Mouse (Mus musculus) hindbrain, embryonic 12.5 days (tissue): ENCODE data around the gene Bmp6. TPM values are rescaled to one million over a fixed set of nuclear protein-coding genes. Genes with fewer than 3 reads are reported as not detected.

Experiments used
- ATAC-seq: fragments of 200-750 bp; cut with Nextera tagmentation; 2 replicates; pipeline ENCODE4 v1.8.0; 2017; ENCODE audit warnings: moderate TSS enrichment; ENCODE audit not compliant: low FRiP score
- H3K27ac ChIP-seq: fragments of 300-500 bp; sonication (generic); 2 replicates; pipeline ENCODE4 v1.5.1; 2016; ENCODE audit warnings: mild to moderate bottlenecking
- H3K27me3 ChIP-seq: fragments of 300-500 bp; sonication (generic); 2 replicates; pipeline ENCODE4 v1.6.1; 2016; ENCODE audit warnings: mild to moderate bottlenecking
- H3K36me3 ChIP-seq: fragments of 300-500 bp; sonication (generic); 2 replicates; pipeline ENCODE4 v1.6.1; 2016; ENCODE audit warnings: mild to moderate bottlenecking
- H3K4me1 ChIP-seq: fragments of 300-500 bp; sonication (generic); 2 replicates; pipeline ENCODE4 v1.6.1; 2016
- H3K4me2 ChIP-seq: fragments of 300-500 bp; sonication (generic); replicated peaks from 2 replicates; pipeline ENCODE4 v1.6.1; 2016; ENCODE audit warnings: mild to moderate bottlenecking
- H3K4me3 ChIP-seq: fragments of 300-500 bp; sonication (generic); 2 replicates; pipeline ENCODE4 v1.5.1; 2016; ENCODE audit warnings: mild to moderate bottlenecking
- H3K9ac ChIP-seq: fragments of 300-500 bp; sonication (generic); 2 replicates; pipeline ENCODE4 v1.6.1; 2016; ENCODE audit warnings: mild to moderate bottlenecking, moderate library complexity
- H3K9me3 ChIP-seq: fragments of 300-500 bp; sonication (generic); replicated peaks from 2 replicates; pipeline ENCODE4 v1.6.1; 2016; ENCODE audit warnings: mild to moderate bottlenecking
- WGBS: fragments of 180-500 bp; shearing (Covaris S2); methylation state at CpG from one replicate; pipeline ENCODE4 v1.1.7; 2016; 5-methylcytosine and 5-hydroxymethylcytosine counted together
- polyA plus RNA-seq: library from polyadenylated mRNA; unstranded; fragments of >200 nt; fragmentation: Nextera tagmentation; extraction: Ambion mirVana; gene quantifications from 2 replicates; pipeline ENCODE4 v1.2.1, GENCODE M21; 2016

Gene Bmp6
- polyA plus RNA-seq, 1 experiment from 2014 or later: 4.6 TPM

DNA sequence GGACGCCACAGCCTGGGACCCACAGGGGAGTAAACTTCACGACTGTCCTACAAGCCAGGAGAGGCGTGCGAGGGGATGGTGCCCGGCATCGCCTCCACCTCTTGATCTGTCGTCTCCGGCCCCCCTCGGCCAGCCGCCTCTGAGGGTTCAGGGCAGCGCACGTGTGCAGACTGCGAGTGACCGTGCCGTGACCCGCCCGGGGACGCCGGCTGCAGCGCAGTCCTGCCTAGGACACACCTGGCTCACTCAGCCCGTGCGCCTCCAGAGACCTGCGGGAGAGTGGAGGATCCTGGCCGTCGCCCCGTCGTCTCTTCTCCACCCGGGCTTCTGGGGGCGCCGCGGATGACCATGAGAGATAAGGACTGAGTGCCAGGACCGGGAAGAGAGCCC, 519 bp downstream of the Bmp6 start:
- WGBS: 1% methylated on average over 32 of the region's 32 CpGs
- ATAC-seq: peak; percentile 33
- Histone ChIP-seq H3K4me2 (peak overlapping the region; percentile 70), H3K9me3 (no peaks in the 10 kb centered on the region), H3K36me3 (no peaks in the 10 kb centered on the region), H3K27me3 (peaks cover 67% of the 10 kb centered on the region), H3K9ac (peak overlapping the region; percentile 56), H3K27ac (no peak overlapping the region), H3K4me3 (peak overlapping the region; percentile 46), H3K4me1 (peaks cover 26% of the 10 kb centered on the region)

DNA sequence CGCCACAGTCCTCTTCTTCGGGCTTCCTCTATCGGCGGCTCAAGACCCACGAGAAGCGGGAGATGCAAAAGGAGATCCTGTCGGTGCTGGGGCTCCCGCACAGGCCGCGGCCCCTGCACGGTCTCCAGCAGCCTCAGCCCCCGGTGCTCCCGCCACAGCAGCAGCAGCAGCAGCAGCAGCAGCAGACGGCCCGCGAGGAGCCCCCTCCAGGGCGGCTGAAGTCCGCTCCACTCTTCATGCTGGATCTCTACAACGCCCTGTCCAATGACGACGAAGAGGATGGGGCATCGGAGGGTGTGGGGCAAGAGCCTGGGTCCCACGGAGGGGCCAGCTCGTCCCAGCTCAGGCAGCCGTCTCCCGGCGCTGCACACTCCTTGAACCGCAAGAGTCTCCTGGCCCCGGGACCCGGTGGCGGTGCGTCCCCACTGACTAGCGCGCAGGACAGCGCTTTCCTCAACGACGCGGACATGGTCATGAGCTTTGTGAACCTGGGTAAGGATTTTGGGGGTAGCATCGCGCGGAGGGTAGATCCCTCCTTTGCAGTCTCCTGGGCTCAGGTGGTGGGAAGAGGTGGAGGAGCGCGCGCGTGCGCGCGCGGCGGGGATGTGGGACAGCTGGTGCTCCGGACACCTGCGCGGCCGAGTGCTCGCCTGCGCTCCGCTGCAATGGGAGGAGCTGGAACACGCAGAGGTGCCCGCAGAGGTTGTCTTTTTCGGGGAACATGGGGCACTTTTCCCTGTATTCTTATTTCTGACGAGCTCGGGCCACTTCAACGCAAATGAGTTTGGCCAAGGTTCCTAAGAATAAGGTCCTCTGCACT, 1.4 kb downstream of the Bmp6 start:
- Histone ChIP-seq H3K4me2 (peak overlapping the region; percentile 70), H3K27ac (no peak overlapping the region), H3K4me1 (peaks cover 26% of the 10 kb centered on the region), H3K27me3 (peaks cover 67% of the 10 kb centered on the region), H3K9ac (peak overlapping the region; percentile 56), H3K36me3 (no peaks in the 10 kb centered on the region), H3K4me3 (peak overlapping the region; percentile 46), H3K9me3 (no peaks in the 10 kb centered on the region)
- ATAC-seq: peak; percentile 27
- 1% methylated on average over 63 of the region's 63 CpGs for WGBS

DNA sequence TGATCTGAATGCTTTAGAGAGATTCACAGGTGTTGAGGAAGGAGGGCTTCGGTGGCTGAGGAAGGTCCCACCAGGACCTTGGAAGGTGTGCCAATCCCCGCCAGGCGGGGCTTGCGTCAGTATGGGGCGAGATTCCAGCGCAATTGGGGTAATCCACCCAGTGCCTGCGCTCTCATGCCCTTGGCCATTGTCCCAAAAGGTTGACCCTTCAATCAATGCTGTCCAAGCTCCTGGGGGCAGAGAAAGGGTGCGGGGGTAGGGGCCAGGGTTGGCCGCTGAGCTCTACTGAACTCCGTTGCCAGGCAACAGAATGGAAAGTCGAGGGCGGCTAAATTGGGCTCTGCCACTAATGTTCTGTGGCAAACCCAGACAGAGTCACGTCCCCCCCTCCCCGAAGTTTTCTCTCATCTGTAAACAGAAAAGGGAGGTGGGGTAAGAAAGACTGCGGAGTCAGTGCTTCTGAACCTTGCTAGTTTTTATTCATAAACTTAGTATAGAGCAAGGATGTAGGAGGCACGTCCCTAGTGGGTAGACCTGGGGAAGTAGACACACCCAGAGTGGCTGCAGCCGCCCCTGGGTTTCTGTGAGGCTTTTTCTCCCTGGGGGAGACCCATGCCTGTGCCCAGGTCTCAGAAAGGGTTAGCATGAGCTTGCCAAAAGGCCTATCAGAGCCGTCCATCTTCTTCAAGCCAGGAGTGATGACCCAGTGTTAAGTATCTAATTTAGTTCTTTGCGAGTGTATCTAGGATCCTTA, 2.3 kb downstream of the Bmp6 start:
- no peak overlapping the region for H3K27ac ChIP-seq
- H3K4me1 ChIP-seq: peaks cover 28% of the 10 kb centered on the region
- H3K27me3 ChIP-seq: peaks cover 67% of the 10 kb centered on the region
- no peaks in the 10 kb centered on the region for H3K9me3 ChIP-seq
- ATAC-seq: peak; percentile 9; the same call in 1 of the 2 replicates
- WGBS: 7% methylated on average over 19 of the region's 19 CpGs
- no peak overlapping the region for H3K9ac ChIP-seq
- no peaks in the 10 kb centered on the region for H3K36me3 ChIP-seq
- peak overlapping the region; percentile 46 for H3K4me3 ChIP-seq
- H3K4me2 ChIP-seq: peak overlapping the region; percentile 70

DNA sequence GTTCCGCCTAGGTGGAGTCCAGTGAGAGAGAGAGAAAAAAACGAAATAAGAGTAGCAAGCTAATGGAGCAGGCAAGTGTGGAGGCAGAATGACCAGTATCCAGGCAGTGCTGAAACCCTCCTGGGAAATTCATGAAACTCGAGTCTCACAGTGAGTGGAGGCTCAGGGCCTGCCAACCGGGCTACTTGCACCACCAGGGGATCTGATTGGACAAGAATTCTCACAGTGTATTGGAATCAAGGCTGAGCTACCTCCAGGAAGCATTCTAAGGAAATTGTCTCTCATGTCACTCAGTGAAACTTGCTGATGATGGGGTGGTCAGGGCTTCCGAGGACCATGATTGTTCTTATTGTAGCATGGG, 2.8 kb downstream of the Bmp6 start:
- Histone ChIP-seq H3K4me3 (no peak overlapping the region), H3K9ac (no peak overlapping the region), H3K27me3 (peaks cover 65% of the 10 kb centered on the region), H3K36me3 (no peaks in the 10 kb centered on the region), H3K9me3 (no peaks in the 10 kb centered on the region), H3K4me2 (peak overlapping the region; percentile 70; the same call in 1 of the 2 replicates), H3K27ac (no peak overlapping the region), H3K4me1 (peaks cover 29% of the 10 kb centered on the region)
- ATAC-seq: no peak
- WGBS: 20% methylated on average over 5 of the region's 5 CpGs

DNA sequence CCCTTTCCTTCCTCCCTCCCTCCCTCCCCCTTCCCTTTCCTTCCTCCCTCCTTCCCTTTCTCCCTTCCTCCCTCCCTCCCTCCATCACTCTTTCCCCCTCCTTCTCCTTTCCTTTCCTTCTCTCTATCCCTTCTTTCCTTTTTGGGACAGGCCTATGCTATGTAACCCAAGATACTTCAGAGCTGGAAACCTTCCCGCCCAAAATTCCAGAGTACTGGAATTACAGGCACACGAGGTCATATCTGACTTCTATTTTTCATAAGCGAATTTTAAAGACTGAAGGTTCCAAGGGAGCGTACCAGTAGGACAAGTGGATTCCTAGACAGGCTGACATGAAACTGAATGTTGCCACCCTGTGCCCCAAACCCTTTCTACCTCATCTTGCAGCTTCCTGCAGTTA, 4.1 kb downstream of the Bmp6 start:
- peaks cover 55% of the 10 kb centered on the region for H3K27me3 ChIP-seq
- WGBS: 83% methylated on average over 4 of the region's 4 CpGs
- ATAC-seq: no peak

DNA sequence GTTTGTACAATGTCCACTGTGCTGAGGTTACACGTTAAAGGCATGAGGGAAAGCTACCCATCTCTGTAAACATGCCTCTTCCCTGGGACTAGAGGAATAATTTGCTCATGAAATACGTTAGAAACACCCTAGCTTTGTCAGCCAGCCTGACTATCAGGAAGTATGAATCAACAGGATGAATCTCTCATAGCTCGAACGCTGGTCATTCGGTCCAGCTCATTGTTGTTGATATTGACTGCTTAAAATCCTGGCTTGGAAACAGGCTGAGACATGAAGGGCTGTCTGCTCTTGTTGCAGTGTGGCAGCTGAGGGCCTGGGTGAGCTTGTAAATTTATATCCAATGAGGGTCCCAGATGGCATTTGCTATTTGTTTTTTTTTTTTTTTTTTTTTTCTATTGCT, 4.9 kb downstream of the Bmp6 start:
- peaks cover 47% of the 10 kb centered on the region for H3K27me3 ChIP-seq
- WGBS: 77% methylated on average over 5 of the region's 5 CpGs

More for the DNA sequence above, 4.1 kb downstream of the Bmp6 start:
- H3K9me3 ChIP-seq: no peaks in the 10 kb centered on the region
- no peak overlapping the region for H3K27ac ChIP-seq
- peaks cover 32% of the 10 kb centered on the region for H3K4me1 ChIP-seq
- H3K4me3 ChIP-seq: no peak overlapping the region
- no peaks in the 10 kb centered on the region for H3K36me3 ChIP-seq
- no peak overlapping the region for H3K4me2 ChIP-seq
- no peak overlapping the region for H3K9ac ChIP-seq

DNA sequence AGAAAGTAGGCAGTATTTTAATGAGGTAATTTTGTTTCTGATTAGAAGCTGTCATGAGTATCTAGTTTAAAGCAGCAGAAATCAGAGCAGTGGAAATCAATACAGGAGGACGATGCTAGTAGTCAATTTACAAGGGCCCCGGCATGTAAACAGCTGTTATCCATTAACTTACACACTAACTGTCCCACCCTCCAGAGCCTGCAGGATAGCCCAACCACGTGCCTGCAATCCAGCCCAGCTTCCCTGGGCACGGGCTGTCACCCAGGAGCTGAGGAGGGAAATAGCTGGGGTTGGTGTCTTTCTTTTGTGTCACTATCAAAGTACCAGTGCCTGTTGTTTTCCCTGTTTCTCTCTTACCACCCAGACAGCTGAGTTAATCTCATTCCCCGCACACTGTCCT, 7.1 kb downstream of the Bmp6 start:
- H3K9me3 ChIP-seq: no peaks in the 10 kb centered on the region
- H3K9ac ChIP-seq: no peak overlapping the region
- peaks cover 15% of the 10 kb centered on the region for H3K4me1 ChIP-seq
- H3K4me2 ChIP-seq: no peak overlapping the region
- peaks cover 25% of the 10 kb centered on the region for H3K27me3 ChIP-seq
- WGBS: 22% methylated on average over 5 of the region's 5 CpGs
- H3K4me3 ChIP-seq: no peak overlapping the region
- H3K27ac ChIP-seq: no peak overlapping the region
- no peak for ATAC-seq
- no peaks in the 10 kb centered on the region for H3K36me3 ChIP-seq

More for the DNA sequence above, 4.9 kb downstream of the Bmp6 start:
- no peak for ATAC-seq
- Histone ChIP-seq H3K27ac (no peak overlapping the region), H3K4me3 (no peak overlapping the region), H3K4me1 (peaks cover 32% of the 10 kb centered on the region), H3K4me2 (no peak overlapping the region), H3K36me3 (no peaks in the 10 kb centered on the region), H3K9me3 (no peaks in the 10 kb centered on the region), H3K9ac (no peak overlapping the region)

DNA sequence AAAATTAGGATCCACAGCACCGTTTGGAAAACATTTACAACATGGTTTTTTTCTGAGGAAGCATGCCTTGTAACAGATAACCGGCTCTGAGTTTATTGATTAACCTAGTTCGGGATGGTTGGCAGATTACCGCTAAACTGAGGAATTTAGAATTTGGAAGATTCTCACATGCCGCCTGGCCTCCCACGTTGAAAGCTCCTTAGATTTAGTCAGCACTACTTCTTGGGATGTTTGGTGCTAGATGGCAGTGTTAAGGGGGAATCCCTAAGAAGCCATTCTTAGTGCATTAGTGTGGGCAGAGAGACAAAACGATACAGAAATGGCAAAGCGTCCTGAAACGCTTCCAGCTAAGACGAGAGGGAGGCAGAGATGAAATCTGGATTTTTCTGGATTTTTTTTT, 8.1 kb downstream of the Bmp6 start:
- no peak overlapping the region for H3K4me2 ChIP-seq
- H3K36me3 ChIP-seq: no peaks in the 10 kb centered on the region
- H3K9me3 ChIP-seq: no peaks in the 10 kb centered on the region
- peaks cover 7% of the 10 kb centered on the region for H3K4me1 ChIP-seq
- WGBS: 65% methylated on average over 10 of the region's 10 CpGs
- no peak overlapping the region for H3K27ac ChIP-seq
- ATAC-seq: no peak
- H3K4me3 ChIP-seq: no peak overlapping the region
- H3K9ac ChIP-seq: no peak overlapping the region
- H3K27me3 ChIP-seq: peaks cover 15% of the 10 kb centered on the region

DNA sequence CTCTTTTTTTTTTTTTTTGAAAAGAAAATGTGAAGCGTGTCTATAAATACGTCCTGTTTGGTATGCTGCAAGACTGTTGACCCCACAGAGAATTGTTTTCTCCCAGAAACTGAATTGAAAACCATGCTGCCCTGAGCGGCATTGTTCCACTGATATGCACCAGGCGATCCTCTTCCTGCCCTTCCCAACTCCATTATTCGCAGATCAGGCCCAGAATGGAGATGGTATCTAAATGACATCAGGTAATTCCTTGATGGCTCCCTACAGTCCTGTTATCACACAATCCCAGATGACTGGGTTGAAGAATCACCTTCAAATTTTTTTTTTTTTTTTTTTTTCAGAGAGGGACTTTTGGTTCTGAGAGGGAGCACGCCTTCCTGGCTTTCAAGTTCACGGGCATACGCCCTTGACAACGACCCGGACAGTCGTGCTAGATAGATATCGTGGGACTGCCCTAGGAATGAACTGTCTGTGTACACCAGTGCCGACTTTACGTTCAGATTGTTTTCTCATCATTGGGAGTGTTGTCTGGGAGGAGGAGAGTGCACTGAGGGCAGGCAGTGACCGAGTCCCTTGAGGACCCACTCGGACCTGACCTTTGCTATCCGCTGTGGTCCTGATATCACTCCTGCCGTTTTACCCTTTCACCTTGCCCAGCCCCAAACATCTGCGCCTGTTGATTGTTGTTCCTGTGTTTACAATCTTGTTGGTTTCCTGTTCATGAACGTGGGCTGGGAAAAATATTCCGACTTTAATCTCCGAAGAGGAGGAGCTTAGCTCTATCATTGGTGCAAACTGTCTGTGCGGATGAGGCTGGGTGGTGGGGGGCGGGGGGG, 8.7 kb downstream of the Bmp6 start:
- 60% methylated on average over 24 of the region's 24 CpGs for WGBS
- Histone ChIP-seq H3K4me3 (no peak overlapping the region), H3K27ac (no peak overlapping the region), H3K4me2 (no peak overlapping the region), H3K9me3 (no peaks in the 10 kb centered on the region), H3K27me3 (peaks cover 11% of the 10 kb centered on the region), H3K4me1 (peaks cover 7% of the 10 kb centered on the region), H3K9ac (no peak overlapping the region), H3K36me3 (no peaks in the 10 kb centered on the region)
- ATAC-seq: no peak

DNA sequence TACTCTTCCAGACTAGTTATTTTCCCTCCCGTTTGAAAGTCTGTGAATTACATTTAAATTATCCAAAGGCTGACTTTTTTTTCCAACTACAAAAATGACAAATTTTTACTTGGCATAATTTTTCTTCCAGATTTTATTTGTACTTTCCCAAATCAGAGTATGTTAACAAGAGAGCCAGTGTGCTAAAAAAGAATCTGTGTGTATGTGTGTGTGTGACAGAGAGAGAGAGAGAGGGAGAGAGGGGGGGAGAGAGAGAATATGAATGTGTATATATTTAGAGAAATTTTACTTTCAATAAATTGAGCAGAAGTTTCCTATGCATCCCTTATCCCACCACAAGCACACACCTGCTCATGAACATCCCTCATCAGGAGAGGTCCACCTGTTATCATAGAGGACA, 9.4 kb downstream of the Bmp6 start:
- Histone ChIP-seq H3K9ac (no peak overlapping the region), H3K4me3 (no peak overlapping the region), H3K9me3 (no peaks in the 10 kb centered on the region), H3K36me3 (no peaks in the 10 kb centered on the region), H3K27ac (no peak overlapping the region), H3K4me1 (peaks cover 7% of the 10 kb centered on the region), H3K4me2 (no peak overlapping the region), H3K27me3 (peaks cover 5% of the 10 kb centered on the region; the same call in 1 of the 2 replicates)
- ATAC-seq: no peak
- 88% methylated on average over 1 of the region's 1 CpGs for WGBS

DNA sequence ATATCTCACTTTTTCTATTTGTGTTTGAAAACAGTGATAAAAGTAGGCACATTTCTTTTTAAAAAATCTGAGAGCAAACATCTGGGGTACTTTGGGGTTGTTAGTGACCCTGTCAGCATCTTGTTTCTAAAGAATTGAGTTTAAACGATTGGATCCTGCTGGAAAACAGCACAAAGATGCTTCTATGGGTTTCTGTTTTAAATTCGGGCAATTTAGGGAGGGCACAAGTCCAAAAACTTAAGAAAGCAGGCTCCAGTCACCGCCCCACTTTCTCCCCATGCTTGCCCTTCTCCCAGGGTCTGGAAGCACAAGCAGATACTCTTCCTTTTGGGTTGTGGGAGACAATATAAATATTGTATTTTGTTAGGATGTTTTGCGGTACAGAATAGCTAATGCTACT, 14.1 kb downstream of the Bmp6 start:
- no peak for ATAC-seq
- no peak overlapping the region for H3K4me2 ChIP-seq
- no peak overlapping the region for H3K9ac ChIP-seq
- WGBS: 76% methylated on average over 4 of the region's 4 CpGs
- no peak overlapping the region for H3K4me3 ChIP-seq
- H3K9me3 ChIP-seq: no peaks in the 10 kb centered on the region
- H3K27me3 ChIP-seq: no peaks in the 10 kb centered on the region
- H3K36me3 ChIP-seq: no peaks in the 10 kb centered on the region
- H3K4me1 ChIP-seq: no peaks in the 10 kb centered on the region
- no peak overlapping the region for H3K27ac ChIP-seq

DNA sequence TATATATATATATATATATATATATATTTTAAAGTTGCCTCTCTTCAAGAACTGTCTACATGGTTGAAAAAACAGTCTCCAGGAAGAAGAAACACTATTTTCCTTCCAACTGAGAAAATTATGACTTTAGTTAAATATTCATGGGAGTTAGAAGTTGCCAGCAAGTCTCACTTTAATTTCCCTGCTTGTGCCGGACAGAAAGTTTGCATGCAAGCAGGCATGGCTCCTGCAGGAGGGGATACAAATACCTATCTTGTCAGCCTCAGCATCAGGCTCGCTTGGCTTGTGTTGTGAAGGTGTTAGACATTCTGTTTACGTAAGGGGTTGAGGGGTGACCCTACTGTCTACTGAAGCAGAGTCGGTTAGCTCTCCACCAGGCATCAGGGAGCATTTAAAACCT, 17.8 kb downstream of the Bmp6 start:
- ATAC-seq: no peak

More for the DNA sequence above, 17.8 kb downstream of the Bmp6 start:
- H3K9ac ChIP-seq: no peak overlapping the region
- H3K4me3 ChIP-seq: no peak overlapping the region
- no peak overlapping the region for H3K4me2 ChIP-seq
- WGBS: 83% methylated on average over 4 of the region's 4 CpGs
- H3K4me1 ChIP-seq: no peaks in the 10 kb centered on the region
- H3K9me3 ChIP-seq: no peaks in the 10 kb centered on the region
- no peaks in the 10 kb centered on the region for H3K27me3 ChIP-seq
- H3K36me3 ChIP-seq: no peaks in the 10 kb centered on the region
- H3K27ac ChIP-seq: no peak overlapping the region
